Mouse (Mus musculus): ENCODE results near the gene Clstn2. TPM values are rescaled to one million over a fixed set of nuclear protein-coding genes. Genes with fewer than 3 reads are reported as not detected.

Gene Clstn2
- polyA plus RNA-seq, 1 experiment from 2014 or later: 0.36 TPM

- ATAC-seq (ENCODE audit: extremely low read depth, insufficient number of reproducible peaks, low FRiP score, low TSS enrichment): no peak
- peaks cover 3% of the 10 kb centered on the region; the same call in 1 of the 2 replicates for H3K9me3 ChIP-seq
- no peak overlapping the region for H3K4me3 ChIP-seq
- WGBS: 88% methylated on average over 6 of the region's 6 CpGs
- no peak overlapping the region for H3K4me2 ChIP-seq
- no peak overlapping the region for H3K27ac ChIP-seq (replicated peaks)
- no peaks in the 10 kb centered on the region for H3K36me3 ChIP-seq
- no peak overlapping the region for H3K9ac ChIP-seq
- H3K4me1 ChIP-seq: no peaks in the 10 kb centered on the region
- no peaks in the 10 kb centered on the region for H3K27me3 ChIP-seq (replicated peaks)
Observed at GRCm38 (mm10) chr9:97950378-97951006, 82.5 kb downstream of the Clstn2 start.

GRCm38 (mm10) chr9:97919326-97919725, 113.7 kb downstream of the Clstn2 start:
- Histone ChIP-seq H3K9me3 (no peaks in the 10 kb centered on the region), H3K9ac (no peak overlapping the region), H3K27ac (replicated peaks) (no peak overlapping the region), H3K36me3 (no peaks in the 10 kb centered on the region), H3K27me3 (replicated peaks) (no peaks in the 10 kb centered on the region), H3K4me2 (no peak overlapping the region), H3K4me3 (no peak overlapping the region), H3K4me1 (no peaks in the 10 kb centered on the region)
- ATAC-seq (ENCODE audit: extremely low read depth, insufficient number of reproducible peaks, low FRiP score, low TSS enrichment): no peak
- 82% methylated on average over 4 of the region's 4 CpGs for WGBS

GRCm38 (mm10) chr9:97891415-97891814, 141.6 kb downstream of the Clstn2 start:
- Histone ChIP-seq H3K4me2 (no peak overlapping the region), H3K36me3 (no peaks in the 10 kb centered on the region), H3K9me3 (no peaks in the 10 kb centered on the region), H3K4me1 (no peaks in the 10 kb centered on the region), H3K9ac (no peak overlapping the region), H3K27ac (replicated peaks) (no peak overlapping the region), H3K27me3 (replicated peaks) (no peaks in the 10 kb centered on the region), H3K4me3 (no peak overlapping the region)
- no peak for ATAC-seq (ENCODE audit: extremely low read depth, insufficient number of reproducible peaks, low FRiP score, low TSS enrichment)
- WGBS: 74% methylated on average over 3 of the region's 3 CpGs

- Histone ChIP-seq H3K4me1 (no peaks in the 10 kb centered on the region), H3K36me3 (no peaks in the 10 kb centered on the region), H3K9me3 (no peaks in the 10 kb centered on the region), H3K27ac (replicated peaks) (no peak overlapping the region), H3K27me3 (replicated peaks) (0 out of 2 replicates have a peak, but pooled peaks cover 4% of the 10 kb centered on the region), H3K9ac (no peak overlapping the region), H3K4me3 (no peak overlapping the region), H3K4me2 (no peak overlapping the region)
- no peak for ATAC-seq (ENCODE audit: extremely low read depth, insufficient number of reproducible peaks, low FRiP score, low TSS enrichment)
- WGBS: 69% methylated on average over 3 of the region's 3 CpGs
Observed at GRCm38 (mm10) chr9:97883336-97883735, 149.6 kb downstream of the Clstn2 start.

- H3K27me3 ChIP-seq (replicated peaks): no peaks in the 10 kb centered on the region
- no peak for ATAC-seq (ENCODE audit: extremely low read depth, insufficient number of reproducible peaks, low FRiP score, low TSS enrichment)
- 63% methylated on average over 8 of the region's 8 CpGs for WGBS
Observed at GRCm38 (mm10) chr9:97867013-97867700, 165.8 kb downstream of the Clstn2 start.

GRCm38 (mm10) chr9:97852859-97853258, 180.1 kb downstream of the Clstn2 start:
- Histone ChIP-seq H3K36me3 (no peaks in the 10 kb centered on the region), H3K4me3 (no peak overlapping the region), H3K27me3 (replicated peaks) (no peaks in the 10 kb centered on the region), H3K27ac (replicated peaks) (no peak overlapping the region), H3K4me1 (peaks cover 7% of the 10 kb centered on the region; the same call in 1 of the 2 replicates), H3K9ac (no peak overlapping the region), H3K4me2 (no peak overlapping the region), H3K9me3 (no peaks in the 10 kb centered on the region)
- ATAC-seq (ENCODE audit: extremely low read depth, insufficient number of reproducible peaks, low FRiP score, low TSS enrichment): no peak

More at GRCm38 (mm10) chr9:97867013-97867700, 165.8 kb downstream of the Clstn2 start:
- Histone ChIP-seq H3K36me3 (no peaks in the 10 kb centered on the region), H3K9ac (no peak overlapping the region), H3K4me3 (no peak overlapping the region), H3K4me2 (no peak overlapping the region), H3K4me1 (no peaks in the 10 kb centered on the region), H3K27ac (replicated peaks) (no peak overlapping the region), H3K9me3 (no peaks in the 10 kb centered on the region)

GRCm38 (mm10) chr9:97847873-97848838, 184.8 kb downstream of the Clstn2 start:
- Histone ChIP-seq H3K4me2 (no peak overlapping the region), H3K4me1 (peaks cover 7% of the 10 kb centered on the region; the same call in 1 of the 2 replicates), H3K9ac (no peak overlapping the region), H3K9me3 (peaks cover 5% of the 10 kb centered on the region; the same call in 1 of the 2 replicates), H3K27me3 (replicated peaks) (no peaks in the 10 kb centered on the region), H3K36me3 (no peaks in the 10 kb centered on the region), H3K27ac (replicated peaks) (no peak overlapping the region), H3K4me3 (no peak overlapping the region)
- no peak for ATAC-seq (ENCODE audit: extremely low read depth, insufficient number of reproducible peaks, low FRiP score, low TSS enrichment)
- WGBS: 68% methylated on average over 12 of the region's 12 CpGs

GRCm38 (mm10) chr9:97842054-97842453, 190.9 kb downstream of the Clstn2 start:
- Histone ChIP-seq H3K9ac (no peak overlapping the region), H3K4me2 (no peak overlapping the region), H3K27me3 (replicated peaks) (no peaks in the 10 kb centered on the region), H3K9me3 (peaks cover 5% of the 10 kb centered on the region; the same call in 1 of the 2 replicates), H3K27ac (replicated peaks) (no peak overlapping the region; the same call in 1 of the 2 replicates), H3K4me1 (peaks cover 13% of the 10 kb centered on the region), H3K36me3 (no peaks in the 10 kb centered on the region), H3K4me3 (no peak overlapping the region)
- WGBS: 7% methylated on average over 7 of the region's 7 CpGs
- ATAC-seq (ENCODE audit: extremely low read depth, insufficient number of reproducible peaks, low FRiP score, low TSS enrichment): peak; percentile 42

- Histone ChIP-seq H3K4me3 (no peak overlapping the region), H3K9ac (no peak overlapping the region), H3K9me3 (no peaks in the 10 kb centered on the region), H3K4me1 (peaks cover 34% of the 10 kb centered on the region), H3K4me2 (no peak overlapping the region), H3K27ac (replicated peaks) (no peak overlapping the region), H3K27me3 (replicated peaks) (no peaks in the 10 kb centered on the region), H3K36me3 (no peaks in the 10 kb centered on the region)
- 81% methylated on average over 3 of the region's 3 CpGs for WGBS
- ATAC-seq (ENCODE audit: extremely low read depth, insufficient number of reproducible peaks, low FRiP score, low TSS enrichment): no peak
Observed at GRCm38 (mm10) chr9:97831216-97831615, 201.8 kb downstream of the Clstn2 start.

GRCm38 (mm10) chr9:97829919-97830318, 203.1 kb downstream of the Clstn2 start:
- Histone ChIP-seq H3K4me1 (peaks cover 47% of the 10 kb centered on the region), H3K36me3 (no peaks in the 10 kb centered on the region), H3K27me3 (replicated peaks) (no peaks in the 10 kb centered on the region), H3K4me2 (no peak overlapping the region), H3K4me3 (no peak overlapping the region), H3K9me3 (no peaks in the 10 kb centered on the region), H3K27ac (replicated peaks) (no peak overlapping the region), H3K9ac (no peak overlapping the region)
- WGBS: 29% methylated on average over 2 of the region's 2 CpGs
- no peak for ATAC-seq (ENCODE audit: extremely low read depth, insufficient number of reproducible peaks, low FRiP score, low TSS enrichment)

- H3K9ac ChIP-seq: no peak overlapping the region
Observed at GRCm38 (mm10) chr9:97827689-97828088, 205.3 kb downstream of the Clstn2 start.

More at GRCm38 (mm10) chr9:97827689-97828088, 205.3 kb downstream of the Clstn2 start:
- Histone ChIP-seq H3K36me3 (no peaks in the 10 kb centered on the region), H3K9me3 (no peaks in the 10 kb centered on the region), H3K4me3 (no peak overlapping the region), H3K4me1 (peaks cover 55% of the 10 kb centered on the region), H3K27ac (replicated peaks) (no peak overlapping the region), H3K27me3 (replicated peaks) (0 out of 2 replicates have a peak, but pooled peaks cover 3% of the 10 kb centered on the region), H3K4me2 (no peak overlapping the region)
- WGBS: 72% methylated on average over 10 of the region's 10 CpGs
- no peak for ATAC-seq (ENCODE audit: extremely low read depth, insufficient number of reproducible peaks, low FRiP score, low TSS enrichment)

Data from heart, embryonic 13.5 days (tissue).